Comparison of ENCODE assay signal across 8 mouse cellular contexts in genomic region chr5:114825978-114826691, GRCm38 (mm10). TPM values are rescaled to one million over a fixed set of nuclear protein-coding genes. Genes with fewer than 3 reads are reported as not detected.
DNase-seq lines count a peak whose midpoint lies in the region; ATAC-seq and TF ChIP-seq lines count a peak whose summit lies in the region.

No protein-coding gene starts in this region.

- H3K9ac ChIP-seq in heart, embryonic 11.5 days (ENCODE audit: low read depth, low read length): peak overlapping the region; percentile 62
- H3K9ac ChIP-seq in kidney, embryonic 16.5 days (replicated peaks; ENCODE audit: low read length): peak overlapping the region; percentile 65

- TF ChIP-seq POLR2A in small intestine, adult 2 months (IDR thresholded peaks at IDR 0.05; ENCODE audit: low read depth, low read length): no peak

- H3K4me2 ChIP-seq in heart, embryonic 11.5 days: peak overlapping the region; percentile 79
- H3K4me2 ChIP-seq in kidney, embryonic 16.5 days (replicated peaks; ENCODE audit: low read depth, low read length): peak overlapping the region; percentile 73

- peak; percentile 53 to 62 for DNase-seq in urinary bladder, adult 18-20 months (ENCODE audit: low spot score in 2 of 2)
- no peak for DNase-seq in urinary bladder, postnatal 10 days (ENCODE audit: low spot score)
- DNase-seq in cerebellum, postnatal 25 days: peak; percentile 79 to 91
- peak; percentile 86 for DNase-seq in lung, postnatal 36 days
- DNase-seq in layer of hippocampus, postnatal 25 days (ENCODE audit: extremely low spot score in 1 of 2, low spot score in 1 of 2): no peak

- peak; percentile 25; the same call in 1 of the 2 replicates for TF ChIP-seq CTCF in small intestine, adult 2 months (IDR thresholded peaks at IDR 0.05; ENCODE audit: extremely low read depth, insufficient read length, insufficient replicate concordance, low read depth, low read length)

- 9% methylated on average over 27 of the region's 27 CpGs for WGBS in heart, embryonic 11.5 days (ENCODE audit: insufficient replicate concordance)
- 8% methylated on average over 27 of the region's 27 CpGs for WGBS in kidney, embryonic 16.5 days
- 2% methylated on average over 26 of the region's 27 CpGs for WGBS in small intestine, adult 2 months

- H3K27me3 ChIP-seq in heart, embryonic 11.5 days (ENCODE audit: control insufficient read depth, insufficient read depth, low read length): no peaks in the 10 kb centered on the region
- H3K27me3 ChIP-seq in kidney, embryonic 16.5 days (ENCODE audit: insufficient read depth, low read length): no peaks in the 10 kb centered on the region
- H3K27me3 ChIP-seq in small intestine, adult 2 months (ENCODE audit: control insufficient read depth, insufficient read depth, low read length): no peaks in the 10 kb centered on the region

- ATAC-seq in heart, embryonic 11.5 days (replicated peaks; ENCODE audit: insufficient number of reproducible peaks, low FRiP score, low TSS enrichment): peak; percentile 86
- peak; percentile 84 for ATAC-seq in kidney, embryonic 16.5 days (ENCODE audit: low FRiP score, low TSS enrichment)

- H3K36me3 ChIP-seq in heart, embryonic 11.5 days (ENCODE audit: control insufficient read depth, insufficient read depth, low read length): no peaks in the 10 kb centered on the region
- H3K36me3 ChIP-seq in kidney, embryonic 16.5 days (ENCODE audit: insufficient read depth, low read length): peaks cover 12% of the 10 kb centered on the region
- no peaks in the 10 kb centered on the region for H3K36me3 ChIP-seq in small intestine, adult 2 months (ENCODE audit: control insufficient read depth, insufficient read depth, low read length)

- H3K4me1 ChIP-seq in heart, embryonic 11.5 days (ENCODE audit: control insufficient read depth, insufficient read depth, low read length): peaks cover 2% of the 10 kb centered on the region; the same call in 1 of the 2 replicates
- 0 out of 2 replicates have a peak, but pooled peaks cover 5% of the 10 kb centered on the region for H3K4me1 ChIP-seq in kidney, embryonic 16.5 days (ENCODE audit: insufficient read depth, low read length)
- H3K4me1 ChIP-seq in small intestine, adult 2 months (ENCODE audit: control insufficient read depth, insufficient read depth, insufficient read length, low read length): peaks cover 6% of the 10 kb centered on the region; the same call in 1 of the 2 replicates

- H3K27ac ChIP-seq in heart, embryonic 11.5 days (ENCODE audit: low read depth, low read length): no peak overlapping the region
- H3K27ac ChIP-seq in kidney, embryonic 16.5 days (ENCODE audit: low read length): 0 out of 2 replicates have a peak overlapping the region, but pooled peaks have one; percentile 38
- H3K27ac ChIP-seq in small intestine, adult 2 months (ENCODE audit: insufficient read depth, low read depth, low read length): peak overlapping the region; percentile 28; the same call in 1 of the 2 replicates

- no peaks in the 10 kb centered on the region for H3K9me3 ChIP-seq in heart, embryonic 11.5 days (replicated peaks; ENCODE audit: control insufficient read depth, low read length)
- H3K9me3 ChIP-seq in kidney, embryonic 16.5 days (ENCODE audit: low read length): peaks cover 10% of the 10 kb centered on the region

- H3K4me3 ChIP-seq in heart, embryonic 11.5 days (ENCODE audit: low read depth, low read length): peak overlapping the region; percentile 47
- H3K4me3 ChIP-seq in kidney, embryonic 16.5 days (ENCODE audit: low read length): peak overlapping the region; percentile 51
- peak overlapping the region; percentile 76 for H3K4me3 ChIP-seq in small intestine, adult 2 months (ENCODE audit: low read depth, low read length)

RNA-seq across cellular contexts. Expression of gene 1500011B03Rik, which starts 2.9 kb away (rescaled TPM):
- polyA plus RNA-seq in heart, embryonic 11.5 days (2014; fragmentation: Nextera tagmentation; extraction: Ambion mirVana): 62.7 and 63.7 TPM in 2 replicates
- polyA plus RNA-seq in kidney, embryonic 16.5 days (2015; fragmentation: Nextera tagmentation; extraction: Ambion mirVana): 105 and 111 TPM in 2 replicates
- 9.3 and 11.0 TPM in 2 replicates for polyA plus RNA-seq in small intestine, adult 2 months (2012; rRNA removed)
- total RNA-seq in layer of hippocampus, postnatal 25 days (2021): 100 to 1,000 TPM; 162 to 172 TPM

RNA-seq across cellular contexts. Expression of gene 4930519G04Rik, which starts 27.3 kb away (rescaled TPM):
- not detected in 2 replicates for polyA plus RNA-seq in heart, embryonic 11.5 days (2014; fragmentation: Nextera tagmentation; extraction: Ambion mirVana)
- polyA plus RNA-seq in kidney, embryonic 16.5 days (2015; fragmentation: Nextera tagmentation; extraction: Ambion mirVana): not detected in 2 replicates
- polyA plus RNA-seq in small intestine, adult 2 months (2012; rRNA removed): not detected in 2 replicates
- total RNA-seq in layer of hippocampus, postnatal 25 days (2021): not detected

RNA-seq across cellular contexts. Expression of gene Gm9936, which starts 32.3 kb away (rescaled TPM):
- not detected in 2 replicates for polyA plus RNA-seq in heart, embryonic 11.5 days (2014; fragmentation: Nextera tagmentation; extraction: Ambion mirVana)
- polyA plus RNA-seq in kidney, embryonic 16.5 days (2015; fragmentation: Nextera tagmentation; extraction: Ambion mirVana): not detected in 2 replicates
- 0.05 TPM in 1 of 2 replicates, not detected in the other for polyA plus RNA-seq in small intestine, adult 2 months (2012; rRNA removed)
- total RNA-seq in layer of hippocampus, postnatal 25 days (2021): under 1 TPM; 0.75 to 0.84 TPM

RNA-seq across cellular contexts. Expression of gene Git2, which starts 50.8 kb away (rescaled TPM):
- 28.9 and 30.6 TPM in 2 replicates for polyA plus RNA-seq in heart, embryonic 11.5 days (2014; fragmentation: Nextera tagmentation; extraction: Ambion mirVana)
- 45.7 and 50.1 TPM in 2 replicates for polyA plus RNA-seq in kidney, embryonic 16.5 days (2015; fragmentation: Nextera tagmentation; extraction: Ambion mirVana)
- polyA plus RNA-seq in small intestine, adult 2 months (2012; rRNA removed): 16.4 and 25.1 TPM in 2 replicates
- 10 to 100 TPM; 35.9 to 47.2 TPM for total RNA-seq in layer of hippocampus, postnatal 25 days (2021)

RNA-seq across cellular contexts. Expression of gene Ankrd13a, which starts 51.7 kb away (rescaled TPM):
- 37.6 and 39.7 TPM in 2 replicates for polyA plus RNA-seq in heart, embryonic 11.5 days (2014; fragmentation: Nextera tagmentation; extraction: Ambion mirVana)
- polyA plus RNA-seq in kidney, embryonic 16.5 days (2015; fragmentation: Nextera tagmentation; extraction: Ambion mirVana): 15.6 and 33.9 TPM in 2 replicates
- 53.0 and 110 TPM in 2 replicates for polyA plus RNA-seq in small intestine, adult 2 months (2012; rRNA removed)
- total RNA-seq in layer of hippocampus, postnatal 25 days (2021): 10 to 100 TPM; 41.1 to 43.1 TPM

Comparison
In these comparisons a context has a peak if more than half of its experiments do, and no peak if none do; other contexts are left out.
1. DNase-seq: peak in urinary bladder, adult 18-20 months (2 of 2), cerebellum, postnatal 25 days (2 of 2) and lung, postnatal 36 days (single experiment); none in urinary bladder, postnatal 10 days (single experiment) and layer of hippocampus, postnatal 25 days (0 of 2).
2. Peak in every context shown above with its lines, with median percentiles within 50 percentile points of each other: H3K4me3 ChIP-seq.